Mouse (Mus musculus): Measurements from ENCODE around the gene Treh. TPM values are rescaled to one million over a fixed set of nuclear protein-coding genes. Genes with fewer than 3 reads are reported as not detected.

Gene Treh
- polyA plus RNA-seq, 1 experiment from 2014 or later, result not detected

GRCm38 (mm10) chr9:44644186-44644585 lies 28.8 kb upstream of the Treh start:
- H3K36me3 ChIP-seq (ENCODE audit: control insufficient read depth, insufficient read depth, low read length), result no peaks in the 10 kb centered on the region
- no peak overlapping the region for H3K4me2 ChIP-seq (ENCODE audit: low read depth, low read length)
- no peaks in the 10 kb centered on the region for H3K4me1 ChIP-seq (ENCODE audit: control insufficient read depth, insufficient read depth, low read length)
- H3K27me3 ChIP-seq (ENCODE audit: control insufficient read depth, insufficient read depth, low read length), result no peaks in the 10 kb centered on the region
- WGBS, result 91% methylated on average over 2 of the region's 2 CpGs
- no peak overlapping the region for H3K9ac ChIP-seq (replicated peaks; ENCODE audit: low read depth, low read length)
- H3K27ac ChIP-seq (ENCODE audit: low read depth, low read length), result no peak overlapping the region
- no peak overlapping the region for H3K4me3 ChIP-seq (ENCODE audit: low read depth, low read length)
- H3K9me3 ChIP-seq (ENCODE audit: control insufficient read depth, low read length), result no peaks in the 10 kb centered on the region
- no peak for ATAC-seq (ENCODE audit: low read depth)

DNA sequence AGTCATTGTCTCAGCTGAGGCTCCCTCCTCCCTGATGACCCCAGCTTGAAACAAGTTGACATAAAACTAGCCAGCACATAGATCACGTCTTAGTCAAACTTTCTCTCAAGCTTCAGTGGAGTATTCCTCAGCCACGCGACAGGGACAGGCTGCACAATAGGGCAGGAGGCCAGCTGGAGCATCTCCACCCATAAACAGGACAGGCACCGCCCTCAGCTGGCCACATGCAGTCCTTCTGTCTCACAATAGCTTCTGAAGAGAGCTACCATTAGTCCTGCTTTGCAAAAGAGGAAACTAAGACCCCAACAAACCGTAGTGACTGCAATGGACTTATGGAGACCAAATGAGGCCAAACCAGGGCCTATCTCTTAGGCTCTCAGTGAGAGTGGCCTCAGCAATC lies 27.6 kb upstream of the Treh start:
- H3K4me2 ChIP-seq (ENCODE audit: low read depth, low read length), result no peak overlapping the region
- no peaks in the 10 kb centered on the region for H3K9me3 ChIP-seq (ENCODE audit: control insufficient read depth, low read length)
- no peak overlapping the region for H3K4me3 ChIP-seq (ENCODE audit: low read depth, low read length)
- no peak overlapping the region for H3K9ac ChIP-seq (replicated peaks; ENCODE audit: low read depth, low read length)
- ATAC-seq (ENCODE audit: low read depth), result no peak
- no peaks in the 10 kb centered on the region for H3K4me1 ChIP-seq (ENCODE audit: control insufficient read depth, insufficient read depth, low read length)
- no peaks in the 10 kb centered on the region for H3K27me3 ChIP-seq (ENCODE audit: control insufficient read depth, insufficient read depth, low read length)
- no peaks in the 10 kb centered on the region for H3K36me3 ChIP-seq (ENCODE audit: control insufficient read depth, insufficient read depth, low read length)
- 59% methylated on average over 5 of the region's 5 CpGs for WGBS
- H3K27ac ChIP-seq (ENCODE audit: low read depth, low read length), result no peak overlapping the region

DNA sequence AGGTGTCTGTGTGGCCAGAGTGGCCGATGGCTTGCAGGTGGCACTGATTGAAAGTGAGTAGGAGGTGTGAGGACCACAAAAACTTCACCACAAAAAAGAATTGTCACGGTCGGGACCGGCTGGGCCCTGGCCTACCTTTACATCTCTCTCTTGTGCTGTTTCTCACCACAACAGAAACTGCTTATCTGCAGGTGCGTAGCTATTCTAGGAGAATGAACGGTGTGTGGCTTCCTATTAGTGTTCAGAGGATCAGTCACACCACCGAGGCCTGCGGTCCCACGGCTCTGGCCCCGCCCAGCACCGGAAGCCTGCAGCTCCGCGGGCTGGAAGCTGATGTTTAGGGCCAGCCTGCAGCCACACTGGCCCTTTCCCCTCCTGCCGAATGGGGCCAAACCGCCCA lies 27.1 kb upstream of the Treh start:
- no peak overlapping the region for H3K4me3 ChIP-seq (ENCODE audit: low read depth, low read length)
- H3K9ac ChIP-seq (replicated peaks; ENCODE audit: low read depth, low read length), result no peak overlapping the region
- H3K4me1 ChIP-seq (ENCODE audit: control insufficient read depth, insufficient read depth, low read length), result no peaks in the 10 kb centered on the region
- no peak overlapping the region for H3K27ac ChIP-seq (ENCODE audit: low read depth, low read length)
- no peaks in the 10 kb centered on the region for H3K27me3 ChIP-seq (ENCODE audit: control insufficient read depth, insufficient read depth, low read length)
- H3K4me2 ChIP-seq (ENCODE audit: low read depth, low read length), result no peak overlapping the region
- 76% methylated on average over 15 of the region's 15 CpGs for WGBS
- H3K36me3 ChIP-seq (ENCODE audit: control insufficient read depth, insufficient read depth, low read length), result no peaks in the 10 kb centered on the region
- ATAC-seq (ENCODE audit: low read depth), result no peak
- no peaks in the 10 kb centered on the region for H3K9me3 ChIP-seq (ENCODE audit: control insufficient read depth, low read length)

GRCm38 (mm10) chr9:44646366-44646765 lies 26.7 kb upstream of the Treh start:
- Histone ChIP-seq H3K4me1 (ENCODE audit: control insufficient read depth, insufficient read depth, low read length) (no peaks in the 10 kb centered on the region), H3K9me3 (ENCODE audit: control insufficient read depth, low read length) (no peaks in the 10 kb centered on the region), H3K4me2 (ENCODE audit: low read depth, low read length) (no peak overlapping the region), H3K9ac (replicated peaks; ENCODE audit: low read depth, low read length) (no peak overlapping the region), H3K4me3 (ENCODE audit: low read depth, low read length) (no peak overlapping the region), H3K27ac (ENCODE audit: low read depth, low read length) (no peak overlapping the region), H3K36me3 (ENCODE audit: control insufficient read depth, insufficient read depth, low read length) (no peaks in the 10 kb centered on the region), H3K27me3 (ENCODE audit: control insufficient read depth, insufficient read depth, low read length) (no peaks in the 10 kb centered on the region)
- 95% methylated on average over 6 of the region's 6 CpGs for WGBS
- ATAC-seq (ENCODE audit: low read depth), result no peak

DNA sequence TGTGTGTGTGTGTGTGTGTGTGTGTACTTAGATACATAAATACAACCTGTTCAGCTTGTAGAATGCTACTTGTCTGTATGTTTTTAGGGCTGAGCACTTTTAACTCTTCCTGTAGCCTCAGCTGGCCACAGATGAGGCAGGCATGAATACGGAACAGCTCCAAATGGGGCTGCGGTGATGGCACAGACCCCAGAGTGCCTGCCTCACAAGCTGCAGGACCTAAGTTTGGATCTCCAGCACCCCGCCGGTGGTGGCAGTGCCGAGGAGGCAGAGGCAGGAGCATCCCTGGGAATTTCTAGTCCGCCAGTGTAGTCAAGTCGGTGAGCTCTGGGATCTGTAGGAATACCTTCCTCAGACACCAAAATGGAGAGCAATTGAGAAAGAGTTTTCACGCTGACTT lies 26.0 kb upstream of the Treh start:
- Histone ChIP-seq H3K27me3 (ENCODE audit: control insufficient read depth, insufficient read depth, low read length) (no peaks in the 10 kb centered on the region), H3K4me3 (ENCODE audit: low read depth, low read length) (no peak overlapping the region), H3K27ac (ENCODE audit: low read depth, low read length) (no peak overlapping the region), H3K4me1 (ENCODE audit: control insufficient read depth, insufficient read depth, low read length) (no peaks in the 10 kb centered on the region), H3K9me3 (ENCODE audit: control insufficient read depth, low read length) (no peaks in the 10 kb centered on the region), H3K4me2 (ENCODE audit: low read depth, low read length) (no peak overlapping the region), H3K36me3 (ENCODE audit: control insufficient read depth, insufficient read depth, low read length) (no peaks in the 10 kb centered on the region), H3K9ac (replicated peaks; ENCODE audit: low read depth, low read length) (no peak overlapping the region)
- ATAC-seq (ENCODE audit: low read depth), result no peak
- 97% methylated on average over 8 of the region's 8 CpGs for WGBS

- no peak overlapping the region for H3K4me2 ChIP-seq (ENCODE audit: low read depth, low read length)
- H3K4me1 ChIP-seq (ENCODE audit: control insufficient read depth, insufficient read depth, low read length), result no peaks in the 10 kb centered on the region
- H3K9ac ChIP-seq (replicated peaks; ENCODE audit: low read depth, low read length), result no peak overlapping the region
- WGBS, result 88% methylated on average over 4 of the region's 4 CpGs
- H3K36me3 ChIP-seq (ENCODE audit: control insufficient read depth, insufficient read depth, low read length), result no peaks in the 10 kb centered on the region
- no peak for ATAC-seq (ENCODE audit: low read depth)
- H3K27me3 ChIP-seq (ENCODE audit: control insufficient read depth, insufficient read depth, low read length), result no peaks in the 10 kb centered on the region
- H3K9me3 ChIP-seq (ENCODE audit: control insufficient read depth, low read length), result no peaks in the 10 kb centered on the region
- no peak overlapping the region for H3K4me3 ChIP-seq (ENCODE audit: low read depth, low read length)
- no peak overlapping the region for H3K27ac ChIP-seq (ENCODE audit: low read depth, low read length)
These were observed 25.4 kb upstream of the Treh start for GRCm38 (mm10) chr9:44647656-44648055.

DNA sequence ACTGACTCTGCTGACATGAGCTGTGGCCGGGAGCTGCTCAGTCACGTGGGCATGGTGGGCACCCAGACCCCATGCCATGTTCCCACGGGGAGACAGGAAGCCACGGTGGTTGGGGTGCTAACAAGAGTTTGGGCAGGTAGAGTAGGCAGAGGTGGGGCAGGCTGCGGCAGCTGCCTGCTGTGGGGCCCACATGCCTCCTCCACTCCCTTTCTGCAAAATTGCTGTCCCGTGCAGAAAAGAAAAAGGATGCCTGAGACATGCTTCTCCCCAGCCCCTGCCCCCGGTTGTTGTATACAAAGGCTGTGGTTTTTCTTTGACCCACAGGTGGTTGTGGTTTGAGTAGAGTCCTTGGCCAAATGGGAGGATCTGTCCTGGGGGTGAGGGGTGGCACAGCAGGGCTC lies 24.2 kb upstream of the Treh start:
- ATAC-seq (ENCODE audit: low read depth), result no peak
- H3K27me3 ChIP-seq (ENCODE audit: control insufficient read depth, insufficient read depth, low read length), result no peaks in the 10 kb centered on the region
- WGBS, result 75% methylated on average over 6 of the region's 7 CpGs
- no peak overlapping the region for H3K27ac ChIP-seq (ENCODE audit: low read depth, low read length)
- H3K4me2 ChIP-seq (ENCODE audit: low read depth, low read length), result no peak overlapping the region
- H3K36me3 ChIP-seq (ENCODE audit: control insufficient read depth, insufficient read depth, low read length), result no peaks in the 10 kb centered on the region
- H3K4me3 ChIP-seq (ENCODE audit: low read depth, low read length), result no peak overlapping the region
- H3K4me1 ChIP-seq (ENCODE audit: control insufficient read depth, insufficient read depth, low read length), result no peaks in the 10 kb centered on the region
- H3K9me3 ChIP-seq (ENCODE audit: control insufficient read depth, low read length), result no peaks in the 10 kb centered on the region
- H3K9ac ChIP-seq (replicated peaks; ENCODE audit: low read depth, low read length), result no peak overlapping the region

DNA sequence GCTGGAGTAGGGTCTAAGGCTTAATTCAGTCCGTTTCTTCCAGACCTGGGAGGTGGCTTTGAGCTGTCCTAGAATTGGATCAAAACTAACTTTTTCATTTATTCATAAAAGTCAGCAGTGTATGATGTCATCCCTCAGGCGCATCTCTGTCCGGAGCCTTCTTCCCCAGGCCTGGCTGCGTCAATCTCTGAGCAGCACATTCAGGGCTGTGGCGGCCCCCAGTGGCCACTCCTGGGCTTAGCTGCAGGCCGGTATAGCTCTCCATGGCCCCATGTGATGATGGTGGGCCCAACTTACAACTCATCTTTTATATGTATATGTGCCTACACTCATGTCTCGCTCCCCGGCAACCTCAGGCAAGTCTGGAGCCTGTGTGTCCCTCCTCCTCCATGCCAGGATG lies 21.0 kb upstream of the Treh start:
- no peak overlapping the region for H3K27ac ChIP-seq (ENCODE audit: low read depth, low read length)
- 6% methylated on average over 8 of the region's 8 CpGs for WGBS
- H3K27me3 ChIP-seq (ENCODE audit: control insufficient read depth, insufficient read depth, low read length), result no peaks in the 10 kb centered on the region
- ATAC-seq (ENCODE audit: low read depth), result peak; percentile 89; the same call in 1 of the 2 replicates
- no peaks in the 10 kb centered on the region for H3K4me1 ChIP-seq (ENCODE audit: control insufficient read depth, insufficient read depth, low read length)
- no peak overlapping the region for H3K4me2 ChIP-seq (ENCODE audit: low read depth, low read length)
- no peak overlapping the region for H3K4me3 ChIP-seq (ENCODE audit: low read depth, low read length)
- H3K9ac ChIP-seq (replicated peaks; ENCODE audit: low read depth, low read length), result no peak overlapping the region
- H3K36me3 ChIP-seq (ENCODE audit: control insufficient read depth, insufficient read depth, low read length), result no peaks in the 10 kb centered on the region
- H3K9me3 ChIP-seq (ENCODE audit: control insufficient read depth, low read length), result no peaks in the 10 kb centered on the region

- no peak for ATAC-seq (ENCODE audit: low read depth)
- Histone ChIP-seq H3K27ac (ENCODE audit: low read depth, low read length) (no peak overlapping the region), H3K4me1 (ENCODE audit: control insufficient read depth, insufficient read depth, low read length) (no peaks in the 10 kb centered on the region), H3K27me3 (ENCODE audit: control insufficient read depth, insufficient read depth, low read length) (no peaks in the 10 kb centered on the region), H3K9ac (replicated peaks; ENCODE audit: low read depth, low read length) (no peak overlapping the region), H3K36me3 (ENCODE audit: control insufficient read depth, insufficient read depth, low read length) (no peaks in the 10 kb centered on the region), H3K9me3 (ENCODE audit: control insufficient read depth, low read length) (no peaks in the 10 kb centered on the region), H3K4me3 (ENCODE audit: low read depth, low read length) (no peak overlapping the region), H3K4me2 (ENCODE audit: low read depth, low read length) (no peak overlapping the region)
- 79% methylated on average over 4 of the region's 4 CpGs for WGBS
These were observed 19.1 kb upstream of the Treh start for GRCm38 (mm10) chr9:44653896-44654295.
